Mouse (Mus musculus) myocyte (in vitro differentiated cells): ENCODE results near the gene Fen1. TPM values are rescaled to one million over a fixed set of nuclear protein-coding genes. Genes with fewer than 3 reads are reported as not detected.

Experiments
- H3K27me3 ChIP-seq: one replicate; pipeline ENCODE4 v1.6.1; 2011; ENCODE audit not compliant: control insufficient read depth, insufficient read depth, insufficient read length
- H3K36me3 ChIP-seq: one replicate; pipeline ENCODE4 v1.6.1; 2011; ENCODE audit not compliant: control insufficient read depth, insufficient read depth
- H3K4me2 ChIP-seq: one replicate; pipeline ENCODE4 v1.6.1; 2011; ENCODE audit warnings: low read depth, control low read depth
- H3K4me3 ChIP-seq: one replicate; pipeline ENCODE4 v1.5.1; 2011; ENCODE audit warnings: mild to moderate bottlenecking, control low read depth, moderate library complexity
- H3K79me2 ChIP-seq: one replicate; pipeline ENCODE4 v1.6.1; 2011; ENCODE audit not compliant: control insufficient read depth, insufficient read depth
- H3ac ChIP-seq: one replicate; pipeline ENCODE4 v1.6.1; 2011; ENCODE audit not compliant: control insufficient read depth, insufficient read length
- CEBPB ChIP-seq: IDR thresholded peaks from 2 replicates; pipeline ENCODE4 v1.6.1; 2011; ENCODE audit warnings: mild to moderate bottlenecking, moderate library complexity; ENCODE audit not compliant: poor library complexity, insufficient read depth, severe bottlenecking
- E2F4 ChIP-seq: IDR thresholded peaks from one replicate; pipeline ENCODE4 v1.6.1; 2011; ENCODE audit warnings: mild to moderate bottlenecking, control low read depth, moderate library complexity; ENCODE audit not compliant: insufficient read depth
- MAX ChIP-seq: IDR thresholded peaks from one replicate; pipeline ENCODE4 v1.6.1; 2011; ENCODE audit warnings: low read depth, mild to moderate bottlenecking, control low read depth
- MYOD1 ChIP-seq, 3 experiments: IDR thresholded peaks; one replicate each; pipeline ENCODE4 v1.6.1; 2011; ENCODE audit warnings: control low read depth in 2 of 3, low read depth in 2 of 3, mild to moderate bottlenecking in 2 of 3, moderate library complexity in 1 of 3; ENCODE audit not compliant: insufficient read length in 2 of 3, control insufficient read depth in 1 of 3
- MYOG ChIP-seq, 3 experiments: IDR thresholded peaks; one replicate each; pipeline ENCODE4 v1.6.1; 2011; ENCODE audit warnings: control low read depth in 2 of 3, low read depth in 2 of 3, mild to moderate bottlenecking in 2 of 3; ENCODE audit not compliant: insufficient read length in 2 of 3, control insufficient read depth in 1 of 3, insufficient read depth in 1 of 3
- POLR2A ChIP-seq: IDR thresholded peaks from one replicate; pipeline ENCODE4 v1.6.1; 2011; ENCODE audit warnings: low read depth, mild to moderate bottlenecking, control low read depth, moderate library complexity; ENCODE audit not compliant: insufficient read length
- POLR2AphosphoS2 ChIP-seq: IDR thresholded peaks from one replicate; pipeline ENCODE4 v1.6.1; 2011; ENCODE audit warnings: low read depth, control low read depth; ENCODE audit not compliant: insufficient read length
- REST ChIP-seq: IDR thresholded peaks from one replicate; pipeline ENCODE4 v1.6.1; 2011; ENCODE audit warnings: mild to moderate bottlenecking, control low read depth, moderate library complexity; ENCODE audit not compliant: insufficient read depth, insufficient read length
- SRF ChIP-seq: IDR thresholded peaks from one replicate; pipeline ENCODE4 v1.6.1; 2011; ENCODE audit warnings: low read depth; ENCODE audit not compliant: control insufficient read depth, insufficient read length
- TCF12 ChIP-seq: IDR thresholded peaks from one replicate; pipeline ENCODE4 v1.6.1; 2011; ENCODE audit warnings: mild to moderate bottlenecking, control low read depth; ENCODE audit not compliant: poor library complexity, insufficient read depth, severe bottlenecking
- TCF3 ChIP-seq: IDR thresholded peaks from one replicate; pipeline ENCODE4 v1.6.1; 2011; ENCODE audit warnings: low read depth, control low read depth; ENCODE audit not compliant: insufficient read length
- USF1 ChIP-seq: IDR thresholded peaks from one replicate; pipeline ENCODE4 v1.6.1; 2011; ENCODE audit warnings: low read depth, mild to moderate bottlenecking, control low read depth, moderate library complexity
- polyA plus RNA-seq: library from polyadenylated mRNA; unstranded; fragments of >200 nt; fragmentation: generic; extraction: Trizol; gene quantifications from one replicate; pipeline ENCODE4 v1.2.1, GENCODE M21; 2012; ENCODE audit warnings: missing spikeins

Fen1 gene
- polyA plus RNA-seq, 1 experiment = 14.1 TPM

DNA sequence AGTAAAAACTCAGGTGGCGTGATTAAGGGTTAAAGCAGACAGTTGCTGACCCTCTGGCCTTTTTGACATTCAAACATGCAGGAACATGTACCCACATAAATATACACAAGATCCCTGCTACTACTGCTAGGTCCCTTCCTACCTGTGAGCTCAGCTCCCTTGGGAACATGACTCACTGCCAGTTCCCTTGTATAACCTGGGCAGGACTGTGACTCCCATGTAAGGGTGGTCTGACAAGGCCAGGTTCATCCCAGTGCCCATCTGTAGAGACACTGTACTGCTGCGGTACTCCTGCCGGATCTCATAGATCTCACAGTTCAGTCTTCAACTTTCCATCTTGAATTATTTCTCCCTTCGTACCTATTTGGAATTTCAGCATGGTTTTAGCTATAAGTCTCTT lies 6.8 kb downstream of the Fen1 start:
- no peak overlapping the region for H3K4me3 ChIP-seq
- no peak for TF ChIP-seq TCF3
- TF ChIP-seq SRF = no peak
- TF ChIP-seq TCF12 = no peak
- no peak for TF ChIP-seq CEBPB
- no peak for TF ChIP-seq POLR2A
- TF ChIP-seq MYOD1 (IDR thresholded peaks at IDR 0.05; ENCODE audit: control insufficient read depth in 1 of 3, insufficient read length in 2 of 3, low read depth in 2 of 3) = no peak
- no peak for TF ChIP-seq USF1
- TF ChIP-seq REST = no peak
- TF ChIP-seq E2F4 = no peak
- TF ChIP-seq MYOG (IDR thresholded peaks at IDR 0.05; ENCODE audit: control insufficient read depth in 1 of 3, insufficient read depth in 1 of 3, insufficient read length in 2 of 3, low read depth in 2 of 3) = no peak
- no peak for TF ChIP-seq MAX
- no peak for TF ChIP-seq POLR2AphosphoS2
- peaks cover 8% of the 10 kb centered on the region for H3K79me2 ChIP-seq
- no peak overlapping the region for H3ac ChIP-seq
- H3K36me3 ChIP-seq = peaks cover 24% of the 10 kb centered on the region
- no peak overlapping the region for H3K4me2 ChIP-seq
- H3K27me3 ChIP-seq = no peaks in the 10 kb centered on the region

DNA sequence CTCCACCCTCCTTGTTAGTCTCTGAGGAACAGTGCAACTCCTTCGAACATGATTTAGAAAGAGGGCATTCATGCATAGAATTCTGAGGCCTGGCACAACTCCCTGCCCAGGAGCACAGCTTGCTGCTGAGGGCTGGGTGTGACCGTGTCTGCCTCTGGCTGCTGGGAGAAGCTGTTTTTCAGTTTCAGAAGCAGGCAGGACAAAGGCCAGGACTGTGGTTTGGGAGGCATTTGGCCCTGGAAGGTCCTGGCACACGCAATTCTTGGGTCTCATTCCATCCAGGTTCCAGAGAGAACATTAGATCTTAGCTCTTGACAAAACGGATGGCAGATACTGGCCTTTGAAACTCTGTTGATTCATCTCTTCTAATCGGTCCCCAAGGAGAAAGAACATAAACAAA lies 8.7 kb downstream of the Fen1 start:
- no peak overlapping the region for H3ac ChIP-seq
- H3K79me2 ChIP-seq = no peaks in the 10 kb centered on the region
- H3K36me3 ChIP-seq = peaks cover 32% of the 10 kb centered on the region
- H3K4me2 ChIP-seq = no peak overlapping the region
- no peak overlapping the region for H3K4me3 ChIP-seq
- no peaks in the 10 kb centered on the region for H3K27me3 ChIP-seq
- no peak for TF ChIP-seq E2F4
- TF ChIP-seq CEBPB = no peak
- no peak for TF ChIP-seq SRF
- TF ChIP-seq TCF3 = no peak
- TF ChIP-seq MYOG (IDR thresholded peaks at IDR 0.05; ENCODE audit: control insufficient read depth in 1 of 3, insufficient read depth in 1 of 3, insufficient read length in 2 of 3, low read depth in 2 of 3) = no peak
- TF ChIP-seq POLR2AphosphoS2 = no peak
- TF ChIP-seq TCF12 = no peak
- no peak for TF ChIP-seq POLR2A
- TF ChIP-seq USF1 = no peak
- no peak for TF ChIP-seq MAX
- no peak for TF ChIP-seq MYOD1 (IDR thresholded peaks at IDR 0.05; ENCODE audit: control insufficient read depth in 1 of 3, insufficient read length in 2 of 3, low read depth in 2 of 3)
- TF ChIP-seq REST = no peak

DNA sequence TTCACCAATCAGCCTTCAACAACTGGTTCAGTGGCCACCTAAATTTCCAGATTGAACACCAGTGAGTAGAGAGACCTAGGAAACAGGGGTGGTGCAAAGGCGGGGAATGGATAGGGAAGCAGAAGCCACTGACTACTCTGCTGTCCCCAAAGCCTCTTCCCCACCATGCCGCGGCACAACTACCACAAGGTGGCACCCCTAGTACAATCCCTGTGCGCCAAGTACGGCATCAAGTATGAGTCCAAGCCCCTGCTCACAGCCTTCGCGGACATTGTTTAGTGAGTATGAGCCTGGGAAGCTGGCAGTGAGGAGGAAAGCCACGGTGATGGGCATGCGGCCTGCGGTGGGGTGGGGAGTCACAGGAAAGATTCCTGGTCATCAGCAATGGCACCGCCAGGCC lies 9.6 kb downstream of the Fen1 start:
- Histone ChIP-seq H3K36me3 (peaks cover 38% of the 10 kb centered on the region), H3K4me2 (no peak overlapping the region), H3K27me3 (no peaks in the 10 kb centered on the region), H3ac (no peak overlapping the region), H3K79me2 (no peaks in the 10 kb centered on the region), H3K4me3 (no peak overlapping the region)
- TF ChIP-seq POLR2AphosphoS2 = no peak
- TF ChIP-seq REST = no peak
- no peak for TF ChIP-seq USF1
- no peak for TF ChIP-seq SRF
- TF ChIP-seq MYOD1 (IDR thresholded peaks at IDR 0.05; ENCODE audit: control insufficient read depth in 1 of 3, insufficient read length in 2 of 3, low read depth in 2 of 3) = no peak
- no peak for TF ChIP-seq TCF3
- TF ChIP-seq TCF12 = no peak
- no peak for TF ChIP-seq CEBPB
- TF ChIP-seq MAX = no peak

DNA sequence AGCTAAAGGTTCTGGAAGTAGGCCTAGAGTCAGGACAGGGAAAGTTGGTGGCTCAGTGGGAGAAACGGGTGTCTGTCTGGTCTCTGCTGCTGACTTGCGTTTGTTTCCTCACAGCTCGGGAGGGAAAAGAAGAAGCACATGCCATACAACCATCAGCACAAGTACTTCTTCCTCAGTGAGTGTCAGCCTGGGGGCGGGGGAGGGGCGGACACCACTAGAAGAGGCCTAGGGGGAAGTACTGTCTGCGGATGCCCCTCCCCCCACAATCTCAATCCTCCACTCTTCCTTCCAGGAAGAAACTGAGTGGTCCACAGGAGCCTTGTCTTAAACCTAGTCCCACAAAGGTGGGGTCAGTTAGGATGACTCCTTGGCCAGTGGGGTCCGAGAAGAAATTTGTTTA lies 12.6 kb downstream of the Fen1 start:
- no peak overlapping the region for H3ac ChIP-seq
- peaks cover 61% of the 10 kb centered on the region for H3K36me3 ChIP-seq
- no peak overlapping the region for H3K4me3 ChIP-seq
- TF ChIP-seq TCF12 (no peak), MYOD1 (IDR thresholded peaks at IDR 0.05; ENCODE audit: control insufficient read depth in 1 of 3, insufficient read length in 2 of 3, low read depth in 2 of 3) (no peak), POLR2AphosphoS2 (no peak), SRF (no peak), TCF3 (no peak), MAX (no peak), CEBPB (no peak), POLR2A (no peak), REST (no peak), USF1 (no peak), E2F4 (no peak), MYOG (IDR thresholded peaks at IDR 0.05; ENCODE audit: control insufficient read depth in 1 of 3, insufficient read depth in 1 of 3, insufficient read length in 2 of 3, low read depth in 2 of 3) (no peak)
- H3K27me3 ChIP-seq = no peaks in the 10 kb centered on the region
- H3K79me2 ChIP-seq = peaks cover 11% of the 10 kb centered on the region
- H3K4me2 ChIP-seq = no peak overlapping the region

DNA sequence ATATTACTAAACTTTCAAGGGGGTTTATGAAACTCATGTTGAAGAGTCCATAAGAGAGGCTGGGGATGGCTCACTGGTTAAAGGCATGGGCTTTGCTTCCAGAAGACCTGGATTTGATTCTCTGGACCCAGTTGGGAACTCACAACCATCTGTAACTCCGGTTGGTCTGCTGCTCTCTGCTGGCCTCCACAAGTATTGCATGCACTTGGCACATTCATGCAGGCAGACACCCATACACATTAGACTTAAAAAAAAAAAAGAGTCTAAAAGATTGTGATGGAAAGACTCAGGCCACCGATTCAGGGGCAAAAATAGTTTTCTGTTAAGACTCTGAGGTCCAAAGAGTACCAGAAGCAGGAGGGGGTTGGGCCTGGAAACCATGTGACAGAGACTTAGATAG lies 13.2 kb downstream of the Fen1 start:
- H3K4me3 ChIP-seq = no peak overlapping the region
- H3K4me2 ChIP-seq = no peak overlapping the region
- H3ac ChIP-seq = no peak overlapping the region
- peaks cover 16% of the 10 kb centered on the region for H3K79me2 ChIP-seq
- H3K27me3 ChIP-seq = no peaks in the 10 kb centered on the region
- TF ChIP-seq CEBPB = no peak
- TF ChIP-seq E2F4 = no peak
- TF ChIP-seq USF1 = no peak
- no peak for TF ChIP-seq MYOG (IDR thresholded peaks at IDR 0.05; ENCODE audit: control insufficient read depth in 1 of 3, insufficient read depth in 1 of 3, insufficient read length in 2 of 3, low read depth in 2 of 3)
- TF ChIP-seq POLR2AphosphoS2 = no peak
- no peak for TF ChIP-seq MYOD1 (IDR thresholded peaks at IDR 0.05; ENCODE audit: control insufficient read depth in 1 of 3, insufficient read length in 2 of 3, low read depth in 2 of 3)
- no peak for TF ChIP-seq REST
- H3K36me3 ChIP-seq = peaks cover 66% of the 10 kb centered on the region
